Mouse (Mus musculus) kidney, adult 2 months (tissue): Measurements from ENCODE around the gene Stk11.

Experiments
- CTCF ChIP-seq: fragments of 200-500 bp; conservative IDR thresholded peaks from 2 replicates; pipeline ENCODE4 v1.5.1; 2011; ENCODE audit warnings: low read depth, mild to moderate bottlenecking, control low read depth, low read length, moderate library complexity, mixed read lengths; ENCODE audit not compliant: insufficient read depth, insufficient read length
- POLR2A ChIP-seq: fragments of 200-500 bp; IDR thresholded peaks from one replicate; pipeline ENCODE4 v1.6.1; 2011; ENCODE audit warnings: low read depth, low read length, control low read depth

GRCm38 (mm10) chr10:80086847-80087246, 28.8 kb upstream of the Stk11 start:
- TF ChIP-seq CTCF (no peak), POLR2A (no peak)
